Mouse (Mus musculus) hindbrain, embryonic 16.5 days (tissue): ENCODE measurements at regions not wholly inside any gene's neighbourhood (a gene's known extent, or its start where the extent isn't known, plus 50 kb on each side); places are given as distances from the start of the nearest gene placed in this dataset.

Source experiments
- ATAC-seq: fragments of 200-750 bp; cut with Nextera tagmentation; 2 replicates; pipeline ENCODE4 v1.8.0; 2017; ENCODE audit warnings: moderate TSS enrichment, moderate library complexity
- H3K27ac ChIP-seq: fragments of 300-500 bp; sonication (generic); 2 replicates; pipeline ENCODE4 v1.5.1; 2014; ENCODE audit warnings: low read depth, mild to moderate bottlenecking, control low read depth, low read length, moderate library complexity
- H3K27me3 ChIP-seq: fragments of 300-500 bp; sonication (generic); replicated peaks from 2 replicates; pipeline ENCODE4 v1.6.1; 2014; ENCODE audit warnings: low read length; ENCODE audit not compliant: control insufficient read depth, insufficient read depth
- H3K36me3 ChIP-seq: fragments of 300-500 bp; sonication (generic); 2 replicates; pipeline ENCODE4 v1.6.1; 2014; ENCODE audit warnings: mild to moderate bottlenecking, low read length, moderate library complexity, mixed read lengths; ENCODE audit not compliant: control insufficient read depth, insufficient read depth
- H3K4me1 ChIP-seq: fragments of 300-500 bp; sonication (generic); 2 replicates; pipeline ENCODE4 v1.6.1; 2014; ENCODE audit warnings: low read depth, low read length; ENCODE audit not compliant: control insufficient read depth, insufficient read depth
- H3K4me2 ChIP-seq: fragments of 300-500 bp; sonication (generic); 2 replicates; pipeline ENCODE4 v1.6.1; 2014; ENCODE audit warnings: mild to moderate bottlenecking, low read length, control low read depth, moderate library complexity
- H3K4me3 ChIP-seq: fragments of 300-500 bp; sonication (generic); 2 replicates; pipeline ENCODE4 v1.5.1; 2014; ENCODE audit warnings: mild to moderate bottlenecking, low read length, control low read depth, moderate library complexity
- H3K9ac ChIP-seq: fragments of 300-500 bp; sonication (generic); 2 replicates; pipeline ENCODE4 v1.6.1; 2014; ENCODE audit warnings: low read depth, mild to moderate bottlenecking, control low read depth, low read length, moderate library complexity
- H3K9me3 ChIP-seq: fragments of 300-500 bp; sonication (generic); 2 replicates; pipeline ENCODE4 v1.6.1; 2014; ENCODE audit warnings: mild to moderate bottlenecking, low read length, moderate library complexity; ENCODE audit not compliant: control insufficient read depth
- WGBS: fragments of 180-500 bp; shearing (Covaris S2); extraction: QIAGEN DNeasy Blood & Tissue Kit; methylation state at CpG from one replicate; pipeline ENCODE4 v1.1.7; 2014; 5-methylcytosine and 5-hydroxymethylcytosine counted together

DNA sequence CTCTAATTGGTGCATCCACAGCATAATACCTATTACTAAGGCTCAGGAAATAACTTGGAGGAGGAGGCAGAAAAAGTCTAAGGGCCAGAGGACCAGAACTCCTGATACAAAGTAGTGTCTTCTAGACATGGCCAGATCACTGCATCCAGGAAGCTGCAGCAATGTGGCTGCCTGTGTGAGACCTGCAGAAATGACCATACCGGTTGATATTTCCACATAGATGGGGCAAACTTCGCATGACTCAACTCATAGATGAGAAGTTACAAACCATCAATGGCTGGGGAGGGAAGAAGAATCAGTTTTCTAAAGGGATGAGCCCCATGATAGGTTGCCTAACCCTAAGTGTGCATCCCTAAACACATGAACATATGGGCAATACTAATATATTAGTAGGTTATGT, 52.8 kb upstream of the Bcl6 start:
- no peaks in the 10 kb centered on the region for H3K36me3 ChIP-seq
- no peaks in the 10 kb centered on the region for H3K4me1 ChIP-seq
- 85% methylated on average over 2 of the region's 2 CpGs for WGBS
- ATAC-seq, result no peak
- no peak overlapping the region for H3K9ac ChIP-seq
- H3K4me3 ChIP-seq, result no peak overlapping the region
- H3K27ac ChIP-seq, result no peak overlapping the region
- no peaks in the 10 kb centered on the region for H3K9me3 ChIP-seq
- no peaks in the 10 kb centered on the region for H3K27me3 ChIP-seq
- H3K4me2 ChIP-seq, result no peak overlapping the region

DNA sequence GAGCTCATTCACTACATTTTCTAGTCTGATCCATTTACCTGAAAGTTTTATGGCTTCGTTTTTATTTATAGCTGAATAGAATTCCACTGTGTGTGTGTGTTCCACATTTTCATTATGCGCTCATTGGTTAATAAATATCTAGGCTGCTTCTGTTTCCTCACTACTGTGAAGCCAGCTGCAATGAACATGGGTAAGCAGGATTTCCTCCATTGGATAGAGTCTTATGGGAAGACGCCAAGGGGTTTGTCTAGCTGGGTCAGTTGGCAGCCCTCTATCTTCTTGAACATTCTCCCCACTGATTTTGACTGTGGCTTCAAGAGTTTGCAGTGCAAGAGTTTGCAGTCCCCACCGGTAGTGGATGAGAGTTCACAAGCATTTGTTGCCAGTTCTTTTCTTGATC, 51.1 kb upstream of the Bcl6 start:
- no peak overlapping the region for H3K4me3 ChIP-seq
- no peak for ATAC-seq
- H3K4me2 ChIP-seq, result no peak overlapping the region
- H3K9ac ChIP-seq, result no peak overlapping the region
- 81% methylated on average over 4 of the region's 4 CpGs for WGBS
- no peak overlapping the region for H3K27ac ChIP-seq
- no peaks in the 10 kb centered on the region for H3K27me3 ChIP-seq
- H3K9me3 ChIP-seq, result no peaks in the 10 kb centered on the region
- H3K4me1 ChIP-seq, result no peaks in the 10 kb centered on the region
- H3K36me3 ChIP-seq, result no peaks in the 10 kb centered on the region
